In genomic region chr11:97808093-97808492, GRCm38 (mm10) we compare ENCODE assay signal across 7 mouse cellular contexts. TPM values are rescaled to one million over a fixed set of nuclear protein-coding genes. Genes with fewer than 3 reads are reported as not detected.
DNase-seq lines count a peak whose midpoint lies in the region; ATAC-seq and TF ChIP-seq lines count a peak whose summit lies in the region.

No protein-coding gene starts in this region.

- DNase-seq in 3134 (ENCODE audit: extremely low read depth, insufficient read length, low spot score): peak; percentile 79
- peak; percentile 59 for DNase-seq in forebrain, postnatal 0 days
- peak; percentile 74 for DNase-seq in kidney, adult 9 months
- DNase-seq in lung, postnatal 4 days: peak; percentile 72 to 77
- DNase-seq in layer of hippocampus, adult 9-11 months: no peak

- peaks cover 54% of the 10 kb centered on the region for H3K4me1 ChIP-seq in forebrain, postnatal 0 days (ENCODE audit: insufficient read depth)

- H3K4me3 ChIP-seq in forebrain, postnatal 0 days (ENCODE audit: low read depth, low read length): no peak overlapping the region

- H3K36me3 ChIP-seq in forebrain, postnatal 0 days (ENCODE audit: insufficient read depth): peaks cover 22% of the 10 kb centered on the region

- H3K27me3 ChIP-seq in forebrain, postnatal 0 days (ENCODE audit: insufficient read depth, low read length): no peaks in the 10 kb centered on the region

- peak; percentile 18 for ATAC-seq in CD4-positive, CD25-positive, alpha-beta regulatory T cell, adult 4 months
- ATAC-seq in forebrain, postnatal 0 days: no peak
- no peak for ATAC-seq in monocyte, adult 5-6 weeks (replicated peaks; ENCODE audit: insufficient number of reproducible peaks, low FRiP score, low TSS enrichment, poor library complexity, severe bottlenecking)

- H3K27ac ChIP-seq in forebrain, postnatal 0 days (ENCODE audit: low read depth, low read length): no peak overlapping the region

- 28% methylated on average over 2 of the region's 2 CpGs for WGBS in forebrain, postnatal 0 days

- no peak overlapping the region for H3K9ac ChIP-seq in forebrain, postnatal 0 days

- no peaks in the 10 kb centered on the region for H3K9me3 ChIP-seq in forebrain, postnatal 0 days (ENCODE audit: low read length)

- H3K4me2 ChIP-seq in forebrain, postnatal 0 days (ENCODE audit: low read depth): no peak overlapping the region

- no peak for TF ChIP-seq CTCF in forebrain, postnatal 0 days (IDR thresholded peaks at IDR 0.05; ENCODE audit: low read depth)

RNA-seq across cellular contexts. Expression of gene Lasp1, which starts 9.3 kb away (rescaled TPM):
- polyA plus RNA-seq in CD4-positive, CD25-positive, alpha-beta regulatory T cell, adult 4 months (2017; shearing (Covaris generic)): 10 to 100 TPM; 46.4 to 49.9 TPM
- 142 and 153 TPM in 2 replicates for total RNA-seq in forebrain, postnatal 0 days (2014; rRNA removed)
- 117 and 152 TPM in 2 replicates for polyA plus RNA-seq in forebrain, postnatal 0 days (2015; fragmentation: Nextera tagmentation; extraction: Ambion mirVana)
- total RNA-seq in monocyte, adult 5-6 weeks (2017): 199 to 392 TPM (median 246 TPM) in 3 replicates

RNA-seq across cellular contexts. Expression of gene Rpl23, which starts 25.9 kb away (rescaled TPM):
- polyA plus RNA-seq in CD4-positive, CD25-positive, alpha-beta regulatory T cell, adult 4 months (2017; shearing (Covaris generic)): 1,000 to 10,000 TPM in 1 of 2 experiments, 100 to 1,000 TPM in 1; 884 to 1,093 TPM
- total RNA-seq in forebrain, postnatal 0 days (2014; rRNA removed): 310 and 470 TPM in 2 replicates
- polyA plus RNA-seq in forebrain, postnatal 0 days (2015; fragmentation: Nextera tagmentation; extraction: Ambion mirVana): 346 and 490 TPM in 2 replicates
- total RNA-seq in monocyte, adult 5-6 weeks (2017): 1,225 to 1,795 TPM (median 1,736 TPM) in 3 replicates

RNA-seq across cellular contexts. Expression of gene 1700001P01Rik, which starts 32.4 kb away (rescaled TPM):
- not detected for polyA plus RNA-seq in CD4-positive, CD25-positive, alpha-beta regulatory T cell, adult 4 months (2017; shearing (Covaris generic))
- not detected in 2 replicates for total RNA-seq in forebrain, postnatal 0 days (2014; rRNA removed)
- polyA plus RNA-seq in forebrain, postnatal 0 days (2015; fragmentation: Nextera tagmentation; extraction: Ambion mirVana): 0.27 and 0.33 TPM in 2 replicates
- total RNA-seq in monocyte, adult 5-6 weeks (2017): not detected in 3 replicates

RNA-seq across cellular contexts. Expression of gene B230217C12Rik, which starts 32.5 kb away (rescaled TPM):
- 1 to 10 TPM; 1.4 TPM for polyA plus RNA-seq in CD4-positive, CD25-positive, alpha-beta regulatory T cell, adult 4 months (2017; shearing (Covaris generic))
- 21.0 and 24.8 TPM in 2 replicates for total RNA-seq in forebrain, postnatal 0 days (2014; rRNA removed)
- polyA plus RNA-seq in forebrain, postnatal 0 days (2015; fragmentation: Nextera tagmentation; extraction: Ambion mirVana): 28.6 and 31.5 TPM in 2 replicates
- total RNA-seq in monocyte, adult 5-6 weeks (2017): 0.96 to 3.0 TPM in 2 of 3 replicates, not detected in the other

RNA-seq across cellular contexts. Expression of gene Cwc25, which starts 41.7 kb away (rescaled TPM):
- polyA plus RNA-seq in CD4-positive, CD25-positive, alpha-beta regulatory T cell, adult 4 months (2017; shearing (Covaris generic)): 10 to 100 TPM; 25.2 to 33.8 TPM
- total RNA-seq in forebrain, postnatal 0 days (2014; rRNA removed): 15.2 and 15.5 TPM in 2 replicates
- polyA plus RNA-seq in forebrain, postnatal 0 days (2015; fragmentation: Nextera tagmentation; extraction: Ambion mirVana): 7.8 and 11.8 TPM in 2 replicates
- total RNA-seq in monocyte, adult 5-6 weeks (2017): 42.0 to 49.3 TPM (median 43.5 TPM) in 3 replicates
